Mouse (Mus musculus): ENCODE results near the gene Cldn7. TPM values are rescaled to one million over a fixed set of nuclear protein-coding genes. Genes with fewer than 3 reads are reported as not detected.
"Not testable (repeated sequence)": the region's sequence is repeated elsewhere in the genome, so short reads cannot be mapped to it uniquely, and the experiment has no call there.

The Cldn7 gene
- polyA plus RNA-seq, 1 experiment: not detected

DNA sequence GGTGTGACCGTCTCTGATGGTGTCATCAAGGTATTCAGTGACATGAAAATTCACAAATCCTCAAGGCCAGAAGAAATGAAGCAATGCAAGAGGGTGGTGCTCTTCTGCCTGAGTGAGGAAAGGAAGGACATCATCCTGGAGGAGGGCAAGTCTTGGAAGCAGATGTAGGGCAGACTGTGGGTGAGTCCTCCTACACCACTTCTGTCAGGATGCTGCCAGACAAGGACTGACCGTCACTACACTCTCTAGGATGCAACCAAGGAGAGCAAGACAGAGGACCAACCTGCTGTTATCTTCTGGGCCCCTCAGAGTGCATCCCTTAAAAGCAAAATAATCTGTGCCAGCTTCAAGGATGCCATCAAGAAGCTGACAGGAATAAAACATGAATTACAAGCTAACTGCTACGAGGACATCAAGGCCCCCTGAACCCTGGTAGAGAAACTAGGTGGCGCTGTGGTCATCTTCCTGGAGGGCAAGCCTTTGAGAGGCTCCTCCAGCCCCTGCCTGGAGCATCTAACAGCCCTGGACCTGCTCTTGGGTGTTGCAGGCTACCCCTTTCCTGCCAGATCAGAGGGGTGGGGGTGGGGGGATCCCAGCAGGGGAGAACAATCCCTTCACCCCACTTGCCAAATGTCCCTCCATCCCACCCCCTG lies 13.6 kb upstream of the Cldn7 start:
- TF ChIP-seq CTCF (IDR thresholded peaks at IDR 0.05; ENCODE audit: extremely low read depth, insufficient read depth, low read length): no peak
- no peak for TF ChIP-seq POLR2A (IDR thresholded peaks at IDR 0.05; ENCODE audit: extremely low read depth, insufficient read depth, low read length)
- H3K27ac ChIP-seq (ENCODE audit: insufficient read depth, low read length): no peak overlapping the region
- no peak overlapping the region for H3K4me3 ChIP-seq (ENCODE audit: insufficient read depth, low read length)
- no peaks in the 10 kb centered on the region for H3K4me1 ChIP-seq (ENCODE audit: control insufficient read depth, insufficient read depth, low read length)

DNA sequence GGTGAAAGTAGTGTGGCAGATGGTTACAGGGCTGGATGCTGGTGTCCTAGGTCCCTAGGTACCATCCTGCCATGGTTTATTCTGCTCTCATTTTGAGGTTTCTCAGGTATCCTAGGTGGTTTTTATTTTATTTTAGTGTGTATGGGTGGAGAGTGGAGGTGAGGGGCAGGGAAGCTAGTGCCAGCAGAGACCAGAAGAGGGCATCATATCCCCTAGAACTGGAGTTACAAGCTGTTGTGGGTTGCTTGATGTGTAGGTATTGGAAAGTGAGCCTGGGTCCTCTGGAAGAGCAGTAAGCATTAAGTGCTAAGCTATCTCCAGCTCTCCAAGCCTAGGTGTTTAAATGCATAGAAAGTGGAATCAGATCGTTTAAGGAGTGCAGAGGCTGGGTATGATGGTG lies 12.3 kb upstream of the Cldn7 start:
- no peaks in the 10 kb centered on the region for H3K4me1 ChIP-seq (ENCODE audit: control insufficient read depth, insufficient read depth, low read length)
- no peak for TF ChIP-seq CTCF (IDR thresholded peaks at IDR 0.05; ENCODE audit: extremely low read depth, insufficient read depth, low read length)
- H3K4me3 ChIP-seq (ENCODE audit: insufficient read depth, low read length): no peak overlapping the region
- H3K27ac ChIP-seq (ENCODE audit: insufficient read depth, low read length): no peak overlapping the region

DNA sequence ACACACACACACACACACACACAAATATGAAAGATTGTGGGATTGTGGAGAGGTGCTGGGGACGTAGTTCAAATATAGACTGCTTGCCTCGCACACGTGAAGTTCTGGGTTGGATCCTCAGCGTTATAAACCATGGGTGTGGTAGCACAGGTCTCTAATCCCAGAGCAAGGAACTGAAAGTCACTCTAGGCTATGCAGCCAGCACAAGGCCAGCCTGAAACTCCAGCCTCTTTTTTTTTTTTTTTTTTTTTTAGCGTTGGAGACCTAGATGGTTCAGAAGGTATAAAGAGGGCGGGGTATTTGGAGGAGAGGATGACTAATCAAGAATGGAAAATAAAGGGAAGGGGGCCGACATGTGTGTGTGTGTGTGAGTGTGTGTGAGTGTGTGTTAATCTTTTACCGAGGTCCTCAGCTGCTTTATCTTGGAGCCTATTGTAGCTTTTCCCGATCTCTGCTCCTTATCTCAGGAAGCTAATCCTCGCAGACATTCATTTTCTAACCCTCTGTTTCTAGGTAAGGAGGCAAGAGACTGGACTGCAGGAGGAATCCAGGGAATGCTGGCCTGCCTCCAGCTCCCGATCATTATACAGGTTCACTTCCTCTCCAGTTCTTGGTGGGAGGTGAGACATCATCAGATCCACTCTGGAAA lies 11.2 kb upstream of the Cldn7 start:
- no peak overlapping the region for H3K27ac ChIP-seq (ENCODE audit: insufficient read depth, low read length)
- H3K4me1 ChIP-seq (ENCODE audit: control insufficient read depth, insufficient read depth, low read length): no peaks in the 10 kb centered on the region
- TF ChIP-seq POLR2A (IDR thresholded peaks at IDR 0.05; ENCODE audit: extremely low read depth, insufficient read depth, low read length): no peak
- TF ChIP-seq CTCF (IDR thresholded peaks at IDR 0.05; ENCODE audit: extremely low read depth, insufficient read depth, low read length): no peak
- H3K4me3 ChIP-seq (ENCODE audit: insufficient read depth, low read length): no peak overlapping the region

DNA sequence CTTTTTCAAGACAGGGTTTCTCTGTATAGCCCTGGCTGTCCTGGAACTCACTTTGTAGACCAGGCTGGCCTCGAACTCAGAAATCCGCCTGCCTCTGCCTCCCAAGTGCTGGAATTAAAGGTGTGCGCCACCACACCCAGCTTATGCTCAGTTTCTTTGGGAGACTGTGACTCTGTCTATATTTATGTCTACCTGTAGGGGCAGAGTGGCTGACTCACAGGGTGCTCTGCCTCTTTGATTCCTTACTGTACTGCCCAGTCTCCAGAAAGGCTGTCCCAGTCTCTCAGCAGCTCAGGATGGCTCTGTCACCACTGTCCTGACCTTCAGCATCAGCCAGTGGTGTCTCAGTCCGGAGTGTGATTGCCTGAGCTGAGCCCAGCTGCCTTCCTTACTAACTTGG lies 9.0 kb upstream of the Cldn7 start:
- H3K27ac ChIP-seq (ENCODE audit: insufficient read depth, low read length); H3K4me3 ChIP-seq (ENCODE audit: insufficient read depth, low read length); H3K4me1 ChIP-seq (ENCODE audit: control insufficient read depth, insufficient read depth, low read length): not testable (repeated sequence)

DNA sequence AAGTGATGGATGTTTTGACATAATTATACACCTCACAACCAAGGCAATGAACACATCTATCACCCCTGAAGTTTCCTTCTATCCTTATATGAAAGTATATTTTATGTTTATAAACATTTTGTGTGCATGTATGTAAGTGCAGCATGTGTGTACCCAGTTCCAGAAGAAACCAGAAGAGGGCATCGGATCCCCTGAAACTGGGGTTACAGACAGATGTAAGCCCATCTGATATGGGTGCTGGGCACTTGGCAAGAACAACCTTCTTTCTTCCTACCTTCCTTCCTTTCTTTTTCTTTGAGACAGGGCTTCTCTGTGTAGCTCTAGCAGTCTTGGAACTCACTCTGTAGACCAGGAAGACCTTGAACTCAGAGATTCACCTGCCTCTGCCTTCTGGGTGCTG lies 8.4 kb upstream of the Cldn7 start:
- no peak for TF ChIP-seq POLR2A (IDR thresholded peaks at IDR 0.05; ENCODE audit: extremely low read depth, insufficient read depth, low read length)
- TF ChIP-seq CTCF (IDR thresholded peaks at IDR 0.05; ENCODE audit: extremely low read depth, insufficient read depth, low read length): no peak
- Histone ChIP-seq H3K4me3 (ENCODE audit: insufficient read depth, low read length) (no peak overlapping the region), H3K4me1 (ENCODE audit: control insufficient read depth, insufficient read depth, low read length) (no peaks in the 10 kb centered on the region), H3K27ac (ENCODE audit: insufficient read depth, low read length) (no peak overlapping the region)

DNA sequence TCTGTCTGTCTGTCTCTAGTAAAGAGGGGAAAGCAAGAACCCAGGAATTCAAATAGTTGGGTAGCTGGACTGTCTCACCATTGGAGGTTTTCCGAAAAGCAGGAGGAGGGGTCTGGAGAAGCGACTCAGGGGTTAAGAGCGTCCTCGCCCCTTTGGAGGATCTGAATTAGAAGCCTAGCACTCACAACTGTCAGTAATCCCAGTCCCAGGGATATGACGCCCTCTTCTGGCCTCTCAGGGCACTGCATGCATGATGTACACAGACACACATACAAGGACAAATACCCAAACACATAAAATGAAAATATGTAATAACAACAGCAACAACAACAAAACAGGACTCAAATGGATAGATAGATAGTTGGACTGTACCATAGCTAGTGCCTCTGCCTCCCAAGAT lies 4.0 kb upstream of the Cldn7 start:
- H3K4me1 ChIP-seq (ENCODE audit: control insufficient read depth, insufficient read depth, low read length): no peaks in the 10 kb centered on the region
- TF ChIP-seq POLR2A (IDR thresholded peaks at IDR 0.05; ENCODE audit: extremely low read depth, insufficient read depth, low read length): no peak
- no peak overlapping the region for H3K27ac ChIP-seq (ENCODE audit: insufficient read depth, low read length)
- no peak overlapping the region for H3K4me3 ChIP-seq (ENCODE audit: insufficient read depth, low read length)

DNA sequence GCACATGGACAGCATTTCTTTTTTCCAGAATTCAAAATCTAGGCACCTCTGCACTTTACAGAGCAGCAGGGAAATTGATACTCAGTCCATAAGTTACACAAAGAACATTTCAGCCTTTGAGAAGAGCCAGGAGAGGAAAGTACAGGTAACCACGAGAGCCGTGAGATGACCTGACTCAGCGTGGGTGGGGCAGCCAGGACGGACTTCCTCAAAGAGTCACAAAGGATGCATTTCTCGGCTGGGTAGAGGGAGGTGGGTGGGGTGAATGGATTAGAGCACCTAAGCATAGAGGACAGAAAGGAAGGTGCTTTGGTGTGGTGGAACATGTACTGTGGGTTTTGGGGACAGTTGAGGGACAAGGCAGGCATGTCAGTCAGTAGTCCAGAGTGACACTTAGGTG lies 2.7 kb upstream of the Cldn7 start:
- H3K4me3 ChIP-seq (ENCODE audit: insufficient read depth, low read length): no peak overlapping the region
- TF ChIP-seq CTCF (IDR thresholded peaks at IDR 0.05; ENCODE audit: extremely low read depth, insufficient read depth, low read length) (no peak), POLR2A (IDR thresholded peaks at IDR 0.05; ENCODE audit: extremely low read depth, insufficient read depth, low read length) (no peak)
- no peaks in the 10 kb centered on the region for H3K4me1 ChIP-seq (ENCODE audit: control insufficient read depth, insufficient read depth, low read length)
- H3K27ac ChIP-seq (ENCODE audit: insufficient read depth, low read length): no peak overlapping the region

DNA sequence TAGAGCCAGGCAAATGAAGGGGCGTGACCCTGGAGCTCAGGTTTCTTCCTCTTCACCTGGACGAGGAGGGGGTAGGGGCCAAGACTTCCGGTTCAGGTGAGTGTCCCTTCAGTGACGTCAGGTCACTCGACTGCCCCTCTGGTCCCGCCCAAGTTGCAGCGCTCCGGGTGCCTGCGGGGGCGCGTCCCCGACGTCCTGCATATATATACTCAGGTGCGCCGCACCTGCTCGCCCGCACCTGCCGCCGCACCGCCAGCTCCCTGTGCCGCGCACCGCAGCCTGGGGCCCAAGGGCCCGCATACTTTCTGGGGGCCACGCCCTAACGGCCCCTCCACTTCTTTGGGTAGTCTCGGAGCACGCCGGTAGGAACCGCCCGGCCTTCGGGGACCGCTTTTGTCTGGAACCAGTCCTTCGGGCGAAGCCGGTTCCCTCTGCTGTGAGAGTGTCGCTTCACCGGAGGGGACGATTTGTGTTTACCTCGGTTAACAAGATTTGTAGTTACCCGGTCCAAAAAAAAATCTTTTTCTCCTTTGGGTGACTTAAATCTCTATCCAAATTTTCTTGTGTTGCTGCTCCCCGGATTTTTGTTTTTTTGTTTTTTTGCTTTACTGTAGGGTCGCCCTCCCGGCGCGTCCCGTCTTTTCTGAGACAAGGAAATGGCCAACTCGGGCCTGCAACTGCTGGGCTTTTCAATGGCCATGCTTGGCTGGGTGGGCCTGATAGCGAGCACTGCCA lies 859 bp downstream of the Cldn7 start:
- Histone ChIP-seq H3K27ac (ENCODE audit: insufficient read depth, low read length) (no peak overlapping the region), H3K4me1 (ENCODE audit: control insufficient read depth, insufficient read depth, low read length) (no peaks in the 10 kb centered on the region), H3K4me3 (ENCODE audit: insufficient read depth, low read length) (no peak overlapping the region)
- no peak for TF ChIP-seq POLR2A (IDR thresholded peaks at IDR 0.05; ENCODE audit: extremely low read depth, insufficient read depth, low read length)
- TF ChIP-seq CTCF (IDR thresholded peaks at IDR 0.05; ENCODE audit: extremely low read depth, insufficient read depth, low read length): no peak

DNA sequence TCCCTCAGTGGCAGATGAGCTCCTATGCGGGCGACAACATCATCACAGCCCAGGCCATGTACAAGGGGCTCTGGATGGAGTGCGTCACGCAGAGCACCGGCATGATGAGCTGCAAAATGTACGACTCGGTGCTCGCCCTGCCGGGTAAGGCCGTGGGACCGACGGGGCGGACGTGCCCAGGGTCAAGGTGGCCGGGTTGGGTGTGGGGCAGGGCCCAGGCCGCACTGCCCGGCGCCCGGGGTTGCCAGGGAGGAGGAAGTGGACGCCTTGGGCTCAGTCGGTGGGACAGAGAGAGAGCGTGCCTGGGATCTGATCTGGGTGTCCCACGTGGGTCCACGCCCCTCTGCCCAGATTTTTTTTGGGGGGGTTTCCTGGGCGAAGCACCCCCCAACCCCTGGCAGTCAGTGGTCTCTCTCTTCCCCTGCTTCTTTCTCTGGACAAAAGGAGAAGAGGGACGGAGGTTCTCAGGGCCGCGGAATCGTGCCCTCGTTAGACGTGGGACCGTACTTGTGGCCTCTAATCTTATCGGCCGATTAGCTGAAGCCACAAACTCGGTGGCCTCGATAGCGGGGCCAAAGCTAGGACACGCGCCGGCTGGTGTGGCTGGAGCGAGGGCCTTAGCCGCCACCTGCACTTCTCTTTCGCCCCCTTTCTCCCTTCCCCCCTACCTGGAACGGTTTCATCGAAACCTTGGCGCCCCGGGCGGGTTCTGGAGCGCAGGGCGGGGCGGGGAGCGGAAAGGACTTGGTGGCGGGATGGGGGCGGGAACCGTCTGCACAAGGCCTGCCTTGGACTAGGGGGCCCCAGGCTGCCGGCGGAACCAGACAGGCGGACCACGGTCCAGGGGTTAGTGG lies 1.7 kb downstream of the Cldn7 start:
- no peak overlapping the region for H3K4me3 ChIP-seq (ENCODE audit: insufficient read depth, low read length)
- no peaks in the 10 kb centered on the region for H3K4me1 ChIP-seq (ENCODE audit: control insufficient read depth, insufficient read depth, low read length)
- TF ChIP-seq POLR2A (IDR thresholded peaks at IDR 0.05; ENCODE audit: extremely low read depth, insufficient read depth, low read length) (no peak), CTCF (IDR thresholded peaks at IDR 0.05; ENCODE audit: extremely low read depth, insufficient read depth, low read length) (no peak)
- H3K27ac ChIP-seq (ENCODE audit: insufficient read depth, low read length): no peak overlapping the region
